Mouse (Mus musculus): ENCODE measurements at regions not wholly inside any gene's neighbourhood (a gene's known extent, or its start where the extent isn't known, plus 50 kb on each side); places are given as distances from the start of the nearest gene placed in this dataset.

DNA sequence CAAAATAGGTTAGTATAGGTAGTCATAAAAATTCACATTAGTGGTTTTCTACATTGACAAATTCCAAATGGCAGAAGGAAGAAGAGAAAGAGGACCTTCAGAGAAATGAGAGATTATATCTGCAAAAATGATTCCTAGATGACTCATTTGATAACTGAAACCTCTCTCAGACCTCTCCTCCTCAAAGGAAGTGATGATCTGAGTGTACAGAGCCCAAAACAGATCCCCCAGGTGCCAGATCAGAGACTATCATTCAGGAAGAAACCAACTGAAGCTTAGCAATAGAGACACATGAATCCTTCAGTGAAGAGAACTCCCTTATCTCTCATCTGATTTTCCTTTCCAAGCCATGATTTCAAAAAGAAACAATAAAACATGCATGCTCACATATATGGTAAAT is 234.0 kb upstream of the Intu start:
- no peak for TF ChIP-seq POLR2A (IDR thresholded peaks at IDR 0.05; ENCODE audit: insufficient read length, low read depth)
- no peak for TF ChIP-seq MAX (IDR thresholded peaks at IDR 0.05; ENCODE audit: low read depth)

All from myocyte (in vitro differentiated cells).